Mouse (Mus musculus): ENCODE measurements around the gene Itpr1.
A peak's percentile ranks its signal among the peaks of the same experiment; 100 is the strongest.

GRCm38 (mm10) chr6:108571042-108571590, 358.2 kb downstream of the Itpr1 start:
- TF ChIP-seq CTCF (IDR thresholded peaks at IDR 0.05; ENCODE audit: insufficient read depth, low read length) (no peak), POLR2A (IDR thresholded peaks at IDR 0.05; ENCODE audit: borderline replicate concordance, extremely low read depth, low read depth, low read length) (peak; percentile 44; the same call in 1 of the 2 replicates)

All from lung, adult 2 months (tissue).